Mouse (Mus musculus) midbrain, postnatal 0 days (tissue): ENCODE data around the gene Mat2a. TPM values are rescaled to one million over a fixed set of nuclear protein-coding genes. Genes with fewer than 3 reads are reported as not detected.
"Not testable (repeated sequence)": the region's sequence is repeated elsewhere in the genome, so short reads cannot be mapped to it uniquely, and the experiment has no call there.

Experiments
- ATAC-seq: fragments of 200-750 bp; cut with Nextera tagmentation; 2 replicates; pipeline ENCODE4 v1.8.0; 2017; ENCODE audit warnings: moderate number of reproducible peaks, mild to moderate bottlenecking, moderate TSS enrichment, moderate library complexity; ENCODE audit not compliant: low FRiP score
- DNase-seq: peaks from one replicate; pipeline ENCODE4 v3.0.0-alpha.2; 2015; ENCODE audit warnings: low spot score
- H3K27ac ChIP-seq: fragments of 300-500 bp; sonication (generic); 2 replicates; pipeline ENCODE4 v1.5.1; 2014; ENCODE audit warnings: low read depth, mild to moderate bottlenecking, low read length, mixed read lengths
- H3K27me3 ChIP-seq: fragments of 300-500 bp; sonication (generic); 2 replicates; pipeline ENCODE4 v1.6.1; 2014; ENCODE audit warnings: low read length, control low read depth, mixed read lengths; ENCODE audit not compliant: insufficient read depth
- H3K36me3 ChIP-seq: fragments of 300-500 bp; sonication (generic); 2 replicates; pipeline ENCODE4 v1.6.1; 2014; ENCODE audit warnings: low read length, control low read depth, mixed read lengths; ENCODE audit not compliant: insufficient read depth
- H3K4me1 ChIP-seq: fragments of 300-500 bp; sonication (generic); 2 replicates; pipeline ENCODE4 v1.6.1; 2014; ENCODE audit warnings: mild to moderate bottlenecking, control low read depth, antibody characterized with exemption, low read length, mixed read lengths; ENCODE audit not compliant: insufficient read depth
- H3K4me2 ChIP-seq: fragments of 300-500 bp; sonication (generic); 2 replicates; pipeline ENCODE4 v1.6.1; 2014; ENCODE audit warnings: low read depth, mild to moderate bottlenecking, low read length, mixed read lengths; ENCODE audit not compliant: poor library complexity, severe bottlenecking
- H3K4me3 ChIP-seq: fragments of 300-500 bp; sonication (generic); 2 replicates; pipeline ENCODE4 v1.5.1; 2014; ENCODE audit warnings: low read depth, mild to moderate bottlenecking, low read length, moderate library complexity
- H3K9ac ChIP-seq: fragments of 300-500 bp; sonication (generic); replicated peaks from 2 replicates; pipeline ENCODE4 v1.6.1; 2014; ENCODE audit warnings: mild to moderate bottlenecking, low read length, moderate library complexity, mixed read lengths; ENCODE audit not compliant: poor library complexity, severe bottlenecking
- H3K9me3 ChIP-seq: fragments of 300-500 bp; sonication (generic); 2 replicates; pipeline ENCODE4 v1.6.1; 2016; ENCODE audit warnings: low read length, control low read depth
- CTCF ChIP-seq: IDR thresholded peaks from 2 replicates; pipeline ENCODE4 v1.5.1; 2016; ENCODE audit warnings: antibody characterized with exemption, mild to moderate bottlenecking
- WGBS: fragments of 180-500 bp; shearing (Covaris S2); extraction: QIAGEN DNeasy Blood & Tissue Kit; methylation state at CpG from one replicate; pipeline ENCODE4 v1.1.7; 2014; 5-methylcytosine and 5-hydroxymethylcytosine counted together
- polyA plus RNA-seq: library from polyadenylated mRNA; unstranded; fragments of >200 nt; fragmentation: Nextera tagmentation; extraction: Ambion mirVana; gene quantifications from 2 replicates; pipeline ENCODE4 v1.2.1, GENCODE M21; 2015
- total RNA-seq: library from RNA; depleted of rRNA; stranded (reverse); fragments of >200 nt; gene quantifications from 2 replicates; pipeline ENCODE4 v1.2.3, GENCODE M21; 2014

Gene Mat2a
- total and polyA plus RNA-seq, 2 experiments from 2014 or later, result 120 to 298 TPM

DNA sequence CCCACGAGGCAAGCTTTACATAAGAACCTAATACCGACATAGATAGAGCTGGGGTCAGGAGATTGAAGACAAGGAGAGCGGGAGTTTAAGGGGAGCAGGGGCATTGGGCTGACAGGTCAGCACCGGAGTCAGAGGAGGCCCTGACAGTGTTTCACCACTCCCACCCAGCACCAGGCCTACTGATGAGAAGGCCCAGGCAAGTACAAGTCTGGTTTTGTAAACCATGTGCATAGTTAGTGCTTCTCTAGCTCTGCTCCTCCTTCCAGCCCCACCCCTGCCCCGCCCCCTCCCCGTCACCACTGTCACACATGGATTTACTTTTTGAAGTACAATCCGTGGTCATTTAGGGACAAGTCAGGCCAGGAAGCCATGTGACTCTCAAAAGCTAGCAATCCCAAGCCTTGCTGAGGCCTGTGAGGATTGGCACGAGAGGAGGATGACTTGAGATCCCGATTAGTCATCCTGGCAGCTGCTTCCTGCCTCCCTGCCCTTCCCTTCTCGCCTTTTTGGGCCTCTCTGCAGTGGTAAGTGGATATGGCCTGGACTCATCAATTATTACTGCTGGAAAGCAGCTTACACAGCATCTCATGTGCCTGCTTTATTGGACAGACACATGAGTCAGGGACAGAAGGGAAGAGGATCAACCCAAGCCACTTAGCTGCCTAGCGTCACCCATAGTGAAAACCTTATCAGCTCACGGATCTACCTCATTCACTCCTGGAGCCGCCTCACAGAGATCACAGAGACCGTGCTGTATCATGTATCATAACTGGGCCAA, 34.1 kb upstream of the Mat2a start:
- H3K9me3 ChIP-seq, result no peaks in the 10 kb centered on the region
- H3K27ac ChIP-seq, result no peak overlapping the region
- no peak overlapping the region for H3K4me3 ChIP-seq
- no peaks in the 10 kb centered on the region for H3K27me3 ChIP-seq
- H3K4me1 ChIP-seq, result no peaks in the 10 kb centered on the region
- no peak for ATAC-seq
- DNase-seq, result no peak
- no peaks in the 10 kb centered on the region for H3K36me3 ChIP-seq
- H3K4me2 ChIP-seq, result no peak overlapping the region
- WGBS, result 67% methylated on average over 14 of the region's 14 CpGs
- H3K9ac ChIP-seq, result no peak overlapping the region
- no peak for TF ChIP-seq CTCF

DNA sequence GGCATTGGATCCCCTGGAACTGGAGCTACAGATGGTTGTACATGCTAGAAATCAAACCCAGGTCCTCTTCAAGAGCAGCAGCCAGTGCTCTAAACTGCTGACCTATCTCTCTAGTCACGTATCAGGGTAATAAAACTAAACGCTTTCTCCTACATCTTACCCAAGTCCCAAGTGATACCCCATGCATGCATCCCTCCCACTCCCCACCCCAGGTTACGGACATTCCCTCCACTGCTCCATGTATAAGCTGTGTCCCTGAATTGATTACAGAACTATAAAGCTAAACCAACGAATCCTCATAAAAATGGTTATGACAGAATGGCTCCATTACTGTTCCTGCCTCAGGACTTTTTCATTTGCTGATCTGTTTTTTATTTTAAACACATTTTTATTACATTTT, 26.8 kb upstream of the Mat2a start:
- no peak for TF ChIP-seq CTCF
- no peaks in the 10 kb centered on the region for H3K4me1 ChIP-seq
- H3K36me3 ChIP-seq, result no peaks in the 10 kb centered on the region
- ATAC-seq, result no peak
- DNase-seq, result no peak
- no peak overlapping the region for H3K4me3 ChIP-seq
- no peaks in the 10 kb centered on the region for H3K9me3 ChIP-seq
- no peak overlapping the region for H3K27ac ChIP-seq
- 87% methylated on average over 4 of the region's 4 CpGs for WGBS
- no peak overlapping the region for H3K4me2 ChIP-seq
- H3K27me3 ChIP-seq, result no peaks in the 10 kb centered on the region
- no peak overlapping the region for H3K9ac ChIP-seq

- no peak overlapping the region for H3K27ac ChIP-seq
- ATAC-seq, result no peak
These were observed 26.2 kb upstream of the Mat2a start for GRCm38 (mm10) chr6:72465361-72466157.

DNA sequence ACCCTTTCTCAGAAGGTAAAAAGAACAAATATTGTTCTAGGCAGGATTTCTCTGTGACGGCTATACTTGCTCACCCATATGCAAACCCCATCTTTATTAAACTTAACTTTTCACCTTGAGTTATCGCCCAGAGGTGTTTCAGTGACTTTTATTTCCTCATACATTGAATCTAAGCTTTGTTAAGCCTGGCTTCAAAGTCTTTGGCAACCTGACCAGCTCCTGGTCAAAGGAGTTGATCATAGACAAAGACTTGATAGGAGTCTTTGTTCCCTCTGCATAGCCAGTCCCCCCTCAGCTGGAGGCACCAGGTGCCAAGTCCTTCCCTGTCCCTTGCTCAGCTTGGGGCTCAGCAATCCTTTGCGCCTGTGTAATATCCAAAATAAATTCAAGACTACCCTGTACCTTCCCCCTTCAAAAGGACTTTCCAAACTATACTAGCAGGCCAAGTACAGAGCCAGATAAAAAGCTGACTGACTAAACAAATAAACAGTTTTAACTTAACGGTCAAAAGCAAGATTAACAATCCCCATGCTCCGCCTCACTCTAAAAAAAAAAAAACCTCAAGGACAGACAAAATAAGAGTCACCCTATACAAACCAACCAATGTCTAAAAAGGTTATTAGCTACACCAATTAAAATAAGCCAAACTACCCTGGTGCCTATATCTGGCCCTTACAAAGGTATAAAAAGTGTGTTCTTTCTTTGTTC, 23.3 kb upstream of the Mat2a start:
- H3K4me1 ChIP-seq, H3K27ac ChIP-seq, H3K36me3 ChIP-seq, ATAC-seq, DNase-seq, H3K9me3 ChIP-seq, H3K27me3 ChIP-seq, H3K4me3 ChIP-seq, H3K4me2 ChIP-seq, H3K9ac ChIP-seq: not testable (repeated sequence)
- WGBS, result 79% methylated on average over 5 of the region's 5 CpGs

More at GRCm38 (mm10) chr6:72465361-72466157, 26.2 kb upstream of the Mat2a start:
- no peak for TF ChIP-seq CTCF
- Histone ChIP-seq H3K4me2 (no peak overlapping the region), H3K27me3 (no peaks in the 10 kb centered on the region), H3K4me3 (no peak overlapping the region), H3K9ac (no peak overlapping the region), H3K36me3 (no peaks in the 10 kb centered on the region), H3K4me1 (no peaks in the 10 kb centered on the region), H3K9me3 (no peaks in the 10 kb centered on the region)
- DNase-seq, result no peak
- WGBS, result 84% methylated on average over 8 of the region's 8 CpGs

DNA sequence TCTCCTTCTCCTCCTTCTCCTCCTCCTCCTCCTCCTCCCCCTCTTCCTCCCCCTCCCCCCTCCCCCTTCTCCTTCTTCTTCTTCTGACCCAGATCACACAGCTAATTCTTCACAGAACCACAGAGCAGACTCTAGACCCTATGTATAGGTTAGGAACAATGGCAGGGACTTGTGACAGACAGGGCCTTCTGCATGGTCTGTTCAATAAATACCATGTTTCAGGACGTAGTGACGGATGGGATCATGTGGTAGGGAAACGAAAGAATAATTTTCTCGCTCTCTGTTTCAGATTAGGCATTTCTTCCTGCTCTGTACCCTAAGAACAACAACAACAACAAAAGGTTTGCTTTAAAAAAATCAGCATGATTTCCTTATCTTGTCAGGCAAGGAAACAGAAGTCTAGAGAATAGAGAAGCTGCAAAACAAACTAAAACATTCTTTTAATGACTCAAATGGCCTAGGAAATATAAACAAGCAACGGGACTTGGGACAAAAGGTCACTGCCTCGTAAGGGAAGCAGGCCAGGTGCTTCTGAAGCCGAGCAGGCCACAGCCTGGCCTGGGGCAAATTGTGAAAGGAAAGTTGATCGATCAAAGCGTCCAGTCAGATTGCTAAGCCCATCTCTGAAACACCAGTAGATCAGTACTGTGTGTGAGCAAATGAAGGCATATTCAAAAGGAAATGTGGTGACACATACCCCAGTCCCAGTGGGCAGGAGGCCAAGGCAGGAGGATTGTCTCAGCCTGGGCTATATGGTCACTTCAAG, 20.9 kb upstream of the Mat2a start:
- 75% methylated on average over 9 of the region's 9 CpGs for WGBS
- H3K36me3 ChIP-seq, result no peaks in the 10 kb centered on the region
- no peak overlapping the region for H3K4me2 ChIP-seq
- H3K4me3 ChIP-seq, result no peak overlapping the region
- ATAC-seq, result no peak
- DNase-seq, result no peak
- H3K9ac ChIP-seq, result no peak overlapping the region
- H3K4me1 ChIP-seq, result no peaks in the 10 kb centered on the region
- no peaks in the 10 kb centered on the region for H3K9me3 ChIP-seq
- no peaks in the 10 kb centered on the region for H3K27me3 ChIP-seq
- no peak overlapping the region for H3K27ac ChIP-seq
- no peak for TF ChIP-seq CTCF
